Mouse (Mus musculus): ENCODE measurements around the gene Scml4.

Scml4 gene

GRCm38 (mm10) chr10:42861446-42861845 lies 1.3 kb downstream of the Scml4 start:
- DNase-seq (ENCODE audit: low read depth, low spot score), result no peak

- DNase-seq (ENCODE audit: low read depth, low spot score), result peak; percentile 66
Measured at GRCm38 (mm10) chr10:42862102-42862740, 2.1 kb downstream of the Scml4 start.

- DNase-seq (ENCODE audit: low read depth, low spot score), result no peak
Measured at GRCm38 (mm10) chr10:42862806-42863205, 2.6 kb downstream of the Scml4 start.

- DNase-seq (ENCODE audit: low read depth, low spot score), result no peak
Measured at GRCm38 (mm10) chr10:42863621-42864391, 3.6 kb downstream of the Scml4 start.

- DNase-seq (ENCODE audit: low read depth, low spot score), result no peak
Measured at GRCm38 (mm10) chr10:42864696-42865095, 4.5 kb downstream of the Scml4 start.

GRCm38 (mm10) chr10:42868416-42868815 lies 8.2 kb downstream of the Scml4 start:
- DNase-seq (ENCODE audit: low read depth, low spot score), result no peak

GRCm38 (mm10) chr10:42869467-42869866 lies 9.3 kb downstream of the Scml4 start:
- no peak for DNase-seq (ENCODE audit: low read depth, low spot score)

- DNase-seq (ENCODE audit: low read depth, low spot score), result no peak
Measured at GRCm38 (mm10) chr10:42872269-42873010, 12.3 kb downstream of the Scml4 start.

- DNase-seq (ENCODE audit: low read depth, low spot score), result no peak
Measured at GRCm38 (mm10) chr10:42873077-42873595, 13.0 kb downstream of the Scml4 start.

GRCm38 (mm10) chr10:42876172-42876571 lies 16.0 kb downstream of the Scml4 start:
- DNase-seq (ENCODE audit: low read depth, low spot score), result no peak

GRCm38 (mm10) chr10:42879269-42879681 lies 19.1 kb downstream of the Scml4 start:
- no peak for DNase-seq (ENCODE audit: low read depth, low spot score)

- no peak for DNase-seq (ENCODE audit: low read depth, low spot score)
Measured at GRCm38 (mm10) chr10:42879682-42880081, 19.5 kb downstream of the Scml4 start.

- no peak for DNase-seq (ENCODE audit: low read depth, low spot score)
Measured at GRCm38 (mm10) chr10:42887040-42887439, 26.9 kb downstream of the Scml4 start.

- DNase-seq (ENCODE audit: low read depth, low spot score), result no peak
Measured at GRCm38 (mm10) chr10:42888241-42888640, 28.1 kb downstream of the Scml4 start.

- DNase-seq (ENCODE audit: low read depth, low spot score), result peak; percentile 84
Measured at GRCm38 (mm10) chr10:42890365-42890764, 30.2 kb downstream of the Scml4 start.

GRCm38 (mm10) chr10:42892250-42892649 lies 32.1 kb downstream of the Scml4 start:
- no peak for DNase-seq (ENCODE audit: low read depth, low spot score)

GRCm38 (mm10) chr10:42892987-42893386 lies 32.8 kb downstream of the Scml4 start:
- DNase-seq (ENCODE audit: low read depth, low spot score), result no peak

- peak; percentile 52 for DNase-seq (ENCODE audit: low read depth, low spot score)
Measured at GRCm38 (mm10) chr10:42893857-42894256, 33.7 kb downstream of the Scml4 start.

GRCm38 (mm10) chr10:42894263-42894662 lies 34.1 kb downstream of the Scml4 start:
- no peak for DNase-seq (ENCODE audit: low read depth, low spot score)

- no peak for DNase-seq (ENCODE audit: low read depth, low spot score)
Measured at GRCm38 (mm10) chr10:42894696-42895095, 34.5 kb downstream of the Scml4 start.

GRCm38 (mm10) chr10:42896621-42897020 lies 36.5 kb downstream of the Scml4 start:
- no peak for DNase-seq (ENCODE audit: low read depth, low spot score)

GRCm38 (mm10) chr10:42897166-42897565 lies 37.0 kb downstream of the Scml4 start:
- peak; percentile 56 for DNase-seq (ENCODE audit: low read depth, low spot score)
